Mouse (Mus musculus): ENCODE measurements around the gene Lmntd1. TPM values are rescaled to one million over a fixed set of nuclear protein-coding genes. Genes with fewer than 3 reads are reported as not detected.

The Lmntd1 gene
- polyA plus RNA-seq (2014; fragmentation: Nextera tagmentation; extraction: Ambion mirVana): 15.7 and 17.7 TPM in 2 replicates

DNA sequence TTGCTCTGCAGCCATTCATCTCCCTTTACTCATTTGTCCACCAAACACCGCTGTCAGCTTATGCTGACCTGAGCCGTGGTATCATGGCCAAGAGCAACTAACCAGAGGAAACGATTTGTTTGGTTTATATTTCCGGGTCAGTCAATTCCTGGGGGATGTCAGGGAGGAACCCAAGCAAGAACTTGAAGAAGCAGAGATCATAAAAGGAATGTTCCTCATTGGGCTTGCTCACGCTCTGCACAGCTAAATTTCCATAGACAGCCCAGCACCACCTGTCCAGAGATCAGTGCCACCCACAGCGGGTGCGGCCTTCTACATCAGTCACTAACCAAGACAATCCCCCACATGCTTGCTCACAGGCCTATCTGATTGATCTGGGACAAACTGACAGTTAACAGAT, at the start of gene Lmntd1:
Lmntd1 (minus strand) TSS at position 101 of the 400 bp plus-strand sequence.
- no peak within 1 kb of the TSS for H3K4me2 ChIP-seq (ENCODE audit: low read length)
- WGBS: 78% methylated on average over 7 of the region's 7 CpGs
- no peaks in the 10 kb centered on the region for H3K9me3 ChIP-seq (ENCODE audit: control insufficient read depth, low read length)
- no peak within 1 kb of the TSS for H3K4me3 ChIP-seq (ENCODE audit: control insufficient read depth in 1 of 2, insufficient read depth in 1 of 2, low read depth in 1 of 2, low read length in 2 of 2)
- H3K27ac ChIP-seq (replicated peaks in 1 of 2; ENCODE audit: control insufficient read depth in 1 of 2, insufficient read depth in 1 of 2, low read depth in 2 of 2, low read length in 2 of 2): no peak within 1 kb of the TSS
- H3K9ac ChIP-seq (ENCODE audit: low read length): no peak within 1 kb of the TSS
- H3K36me3 ChIP-seq (ENCODE audit: control insufficient read depth, insufficient read depth, low read length): no peaks in the 10 kb centered on the region
- no peak for ATAC-seq (ENCODE audit: insufficient number of reproducible peaks, insufficient read depth, low FRiP score, low read depth)
- H3K27me3 ChIP-seq (ENCODE audit: control insufficient read depth, insufficient read depth, low read length): no peaks in the 10 kb centered on the region
- peaks cover 4 to 7% of the 10 kb centered on the region in 2 experiments; a peak in 2 of 4 replicates for H3K4me1 ChIP-seq (ENCODE audit: control insufficient read depth in 2 of 2, insufficient read depth in 2 of 2, low read length in 2 of 2)

DNA sequence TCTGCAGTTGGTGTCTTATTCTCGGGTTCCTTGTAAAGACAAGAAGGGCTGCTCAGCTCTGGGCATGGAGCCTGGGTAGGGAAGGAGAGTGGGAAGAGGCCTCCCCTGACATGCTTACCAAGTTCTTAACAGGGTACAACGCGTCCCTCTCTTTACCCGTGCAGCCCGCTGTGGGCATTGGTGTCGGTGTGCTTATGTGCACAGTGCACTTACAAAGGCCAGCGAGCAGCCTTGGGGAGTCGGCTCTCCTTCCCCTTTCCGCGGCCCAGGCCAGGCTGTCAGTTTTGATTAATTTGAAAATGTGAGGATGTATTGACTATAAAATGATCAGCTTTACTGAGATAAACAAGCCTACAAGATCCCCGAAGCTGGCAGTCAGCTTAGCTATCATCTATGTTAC, 46.8 kb upstream of the Lmntd1 start:
- H3K4me1 ChIP-seq (ENCODE audit: control insufficient read depth in 2 of 2, insufficient read depth in 2 of 2, low read length in 2 of 2): no peaks in the 10 kb centered on the region
- no peak overlapping the region for H3K4me2 ChIP-seq (ENCODE audit: low read length)
- no peak overlapping the region for H3K9ac ChIP-seq (ENCODE audit: low read length)
- H3K9me3 ChIP-seq (ENCODE audit: control insufficient read depth, low read length): peaks cover 8% of the 10 kb centered on the region; the same call in 1 of the 2 replicates
- H3K4me3 ChIP-seq (ENCODE audit: control insufficient read depth in 1 of 2, insufficient read depth in 1 of 2, low read depth in 1 of 2, low read length in 2 of 2): no peak overlapping the region
- ATAC-seq (ENCODE audit: insufficient number of reproducible peaks, insufficient read depth, low FRiP score, low read depth): no peak
- H3K36me3 ChIP-seq (ENCODE audit: control insufficient read depth, insufficient read depth, low read length): no peaks in the 10 kb centered on the region
- H3K27ac ChIP-seq (replicated peaks in 1 of 2; ENCODE audit: control insufficient read depth in 1 of 2, insufficient read depth in 1 of 2, low read depth in 2 of 2, low read length in 2 of 2): no peak overlapping the region
- 86% methylated on average over 11 of the region's 11 CpGs for WGBS
- H3K27me3 ChIP-seq (ENCODE audit: control insufficient read depth, insufficient read depth, low read length): no peaks in the 10 kb centered on the region

DNA sequence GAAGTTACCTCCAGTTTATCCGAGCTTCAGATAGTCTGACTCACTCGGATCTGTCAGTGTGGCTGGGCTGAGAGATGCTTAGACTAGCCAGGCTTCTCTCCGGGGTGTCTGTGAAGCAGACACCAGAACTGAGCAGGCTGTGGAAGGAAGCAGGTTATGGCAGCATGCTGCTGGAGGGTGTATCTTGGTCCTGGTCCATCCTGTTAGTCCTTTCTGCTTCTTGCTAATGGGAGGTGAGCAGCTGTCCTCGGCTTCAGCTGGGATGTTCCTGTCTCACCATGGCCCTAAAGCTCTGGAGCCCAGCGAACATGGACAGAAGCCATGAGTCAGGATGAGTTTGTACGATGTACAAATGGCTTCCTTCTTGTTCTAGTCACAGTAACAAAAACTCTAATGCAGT, 45.0 kb upstream of the Lmntd1 start:
- no peaks in the 10 kb centered on the region for H3K36me3 ChIP-seq (ENCODE audit: control insufficient read depth, insufficient read depth, low read length)
- no peak overlapping the region for H3K4me3 ChIP-seq (ENCODE audit: control insufficient read depth in 1 of 2, insufficient read depth in 1 of 2, low read depth in 1 of 2, low read length in 2 of 2)
- 58% methylated on average over 6 of the region's 6 CpGs for WGBS
- H3K27me3 ChIP-seq (ENCODE audit: control insufficient read depth, insufficient read depth, low read length): no peaks in the 10 kb centered on the region
- no peak overlapping the region for H3K9ac ChIP-seq (ENCODE audit: low read length)
- H3K27ac ChIP-seq (replicated peaks in 1 of 2; ENCODE audit: control insufficient read depth in 1 of 2, insufficient read depth in 1 of 2, low read depth in 2 of 2, low read length in 2 of 2): no peak overlapping the region
- H3K4me1 ChIP-seq (ENCODE audit: control insufficient read depth in 2 of 2, insufficient read depth in 2 of 2, low read length in 2 of 2): no peaks in the 10 kb centered on the region
- H3K4me2 ChIP-seq (ENCODE audit: low read length): no peak overlapping the region
- H3K9me3 ChIP-seq (ENCODE audit: control insufficient read depth, low read length): peaks cover 10% of the 10 kb centered on the region; the same call in 1 of the 2 replicates
- no peak for ATAC-seq (ENCODE audit: insufficient number of reproducible peaks, insufficient read depth, low FRiP score, low read depth)

DNA sequence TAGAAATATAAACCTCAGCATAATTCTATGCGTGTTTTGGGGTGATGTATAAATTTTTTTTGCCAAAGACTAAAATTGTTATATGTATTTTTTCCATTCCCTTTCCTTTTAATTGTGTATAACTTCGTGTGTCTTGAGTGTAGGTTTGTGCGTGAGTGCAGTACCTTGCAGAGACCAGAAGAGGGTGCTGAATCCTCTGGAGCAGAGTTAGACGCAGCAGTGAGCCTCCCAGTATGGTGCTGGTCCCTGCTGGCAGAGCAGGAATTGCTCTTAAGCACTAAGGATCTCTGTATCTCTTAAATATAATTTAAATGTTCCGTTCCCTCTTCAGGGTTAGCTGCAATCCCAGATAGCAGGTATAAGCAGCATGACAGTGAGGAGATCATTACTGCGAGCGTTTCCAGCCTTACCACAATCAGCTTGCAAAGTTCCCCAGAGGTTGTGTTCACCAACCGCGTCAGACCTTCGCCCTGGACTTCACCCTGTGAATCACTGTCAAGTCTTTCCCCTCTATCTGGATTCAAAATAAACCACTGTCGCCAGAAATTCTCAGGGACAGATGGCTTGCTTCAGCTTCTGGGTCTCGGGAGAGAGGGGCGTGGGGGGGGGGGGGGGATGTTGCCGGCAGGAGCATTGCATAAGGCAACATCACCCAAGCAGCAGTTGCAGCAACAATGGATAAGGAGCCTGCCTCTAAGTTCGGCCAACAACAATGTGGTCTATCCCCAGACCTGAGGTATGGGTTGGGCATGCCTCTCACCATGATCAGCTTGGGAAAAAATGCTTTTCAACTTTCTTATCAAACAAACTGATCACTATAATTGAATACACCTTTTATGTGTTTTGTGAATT, 42.8 kb upstream of the Lmntd1 start:
- H3K4me1 ChIP-seq (ENCODE audit: control insufficient read depth in 2 of 2, insufficient read depth in 2 of 2, low read length in 2 of 2): no peaks in the 10 kb centered on the region
- H3K9me3 ChIP-seq (ENCODE audit: control insufficient read depth, low read length): peaks cover 10% of the 10 kb centered on the region; the same call in 1 of the 2 replicates
- no peak overlapping the region for H3K4me3 ChIP-seq (ENCODE audit: control insufficient read depth in 1 of 2, insufficient read depth in 1 of 2, low read depth in 1 of 2, low read length in 2 of 2)
- no peak overlapping the region for H3K9ac ChIP-seq (ENCODE audit: low read length)
- H3K36me3 ChIP-seq (ENCODE audit: control insufficient read depth, insufficient read depth, low read length): no peaks in the 10 kb centered on the region
- no peaks in the 10 kb centered on the region for H3K27me3 ChIP-seq (ENCODE audit: control insufficient read depth, insufficient read depth, low read length)
- H3K4me2 ChIP-seq (ENCODE audit: low read length): no peak overlapping the region
- 76% methylated on average over 15 of the region's 15 CpGs for WGBS
- ATAC-seq (ENCODE audit: insufficient number of reproducible peaks, insufficient read depth, low FRiP score, low read depth): no peak
- H3K27ac ChIP-seq (replicated peaks in 1 of 2; ENCODE audit: control insufficient read depth in 1 of 2, insufficient read depth in 1 of 2, low read depth in 2 of 2, low read length in 2 of 2): no peak overlapping the region

DNA sequence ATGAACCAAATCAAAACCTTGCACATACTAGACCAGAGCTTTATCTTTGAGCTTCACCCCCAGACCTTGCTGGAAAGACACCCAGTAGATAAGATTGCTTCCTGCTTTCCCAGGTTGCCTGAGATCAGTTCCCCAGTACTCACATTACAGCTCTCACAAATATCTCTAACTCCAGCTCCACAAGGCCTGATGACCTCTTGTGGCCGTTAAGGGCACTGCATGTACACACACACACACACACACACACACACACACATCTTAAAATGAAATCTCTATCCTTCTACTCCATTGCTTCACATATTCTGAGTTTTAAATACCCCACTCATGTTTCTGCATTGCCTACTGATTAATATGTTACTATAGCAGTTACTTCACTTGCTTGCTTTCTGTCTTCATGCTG, 41.6 kb upstream of the Lmntd1 start:
- H3K9me3 ChIP-seq (ENCODE audit: control insufficient read depth, low read length): peaks cover 10% of the 10 kb centered on the region; the same call in 1 of the 2 replicates
- ATAC-seq (ENCODE audit: insufficient number of reproducible peaks, insufficient read depth, low FRiP score, low read depth): no peak
- no peak overlapping the region for H3K4me3 ChIP-seq (ENCODE audit: control insufficient read depth in 1 of 2, insufficient read depth in 1 of 2, low read depth in 1 of 2, low read length in 2 of 2)
- H3K9ac ChIP-seq (ENCODE audit: low read length): no peak overlapping the region
- no peak overlapping the region for H3K4me2 ChIP-seq (ENCODE audit: low read length)
- no peaks in the 10 kb centered on the region for H3K36me3 ChIP-seq (ENCODE audit: control insufficient read depth, insufficient read depth, low read length)
- H3K27me3 ChIP-seq (ENCODE audit: control insufficient read depth, insufficient read depth, low read length): no peaks in the 10 kb centered on the region
- WGBS: 76% methylated on average over 1 of the region's 1 CpGs
- no peaks in the 10 kb centered on the region for H3K4me1 ChIP-seq (ENCODE audit: control insufficient read depth in 2 of 2, insufficient read depth in 2 of 2, low read length in 2 of 2)
- no peak overlapping the region for H3K27ac ChIP-seq (replicated peaks in 1 of 2; ENCODE audit: control insufficient read depth in 1 of 2, insufficient read depth in 1 of 2, low read depth in 2 of 2, low read length in 2 of 2)

DNA sequence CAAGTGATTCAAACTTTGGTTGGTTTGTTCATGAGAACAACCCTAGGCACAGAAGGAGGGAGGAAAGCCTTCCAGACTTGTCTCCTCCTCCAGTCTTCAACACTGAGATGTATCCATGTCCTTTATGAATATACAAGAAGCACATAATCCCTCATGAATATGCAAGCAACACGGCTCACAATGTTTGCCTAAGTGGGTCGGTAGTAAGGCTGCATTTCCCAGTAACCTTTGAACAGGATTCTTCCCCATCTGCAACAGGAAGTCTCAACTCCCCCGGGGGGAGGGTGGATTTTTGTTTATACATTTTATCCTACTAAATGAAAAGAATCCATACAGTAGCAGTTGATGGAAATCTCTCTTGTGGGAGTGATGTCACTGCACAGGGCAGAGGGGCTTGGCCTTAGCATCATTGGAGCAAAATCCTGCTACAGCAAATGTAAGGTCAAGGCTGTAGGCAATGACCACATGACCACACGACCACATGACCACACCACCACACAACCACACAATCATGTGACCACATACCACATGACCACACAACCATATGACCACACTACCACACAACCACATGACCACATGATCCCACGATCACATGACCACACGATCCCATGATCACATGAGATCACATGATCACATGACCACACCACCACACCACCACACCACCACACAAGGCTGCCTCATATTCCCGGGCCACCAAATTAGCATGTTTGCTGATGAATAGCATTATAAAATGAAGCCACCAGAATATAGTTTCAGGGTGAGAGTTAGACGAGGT, 40.1 kb upstream of the Lmntd1 start:
- no peaks in the 10 kb centered on the region for H3K36me3 ChIP-seq (ENCODE audit: control insufficient read depth, insufficient read depth, low read length)
- WGBS: 79% methylated on average over 8 of the region's 8 CpGs
- no peaks in the 10 kb centered on the region for H3K4me1 ChIP-seq (ENCODE audit: control insufficient read depth in 2 of 2, insufficient read depth in 2 of 2, low read length in 2 of 2)
- ATAC-seq (ENCODE audit: insufficient number of reproducible peaks, insufficient read depth, low FRiP score, low read depth): no peak
- H3K9ac ChIP-seq (ENCODE audit: low read length): no peak overlapping the region
- H3K27ac ChIP-seq (replicated peaks in 1 of 2; ENCODE audit: control insufficient read depth in 1 of 2, insufficient read depth in 1 of 2, low read depth in 2 of 2, low read length in 2 of 2): no peak overlapping the region
- no peak overlapping the region for H3K4me2 ChIP-seq (ENCODE audit: low read length)
- peaks cover 10% of the 10 kb centered on the region; the same call in 1 of the 2 replicates for H3K9me3 ChIP-seq (ENCODE audit: control insufficient read depth, low read length)
- no peaks in the 10 kb centered on the region for H3K27me3 ChIP-seq (ENCODE audit: control insufficient read depth, insufficient read depth, low read length)
- no peak overlapping the region for H3K4me3 ChIP-seq (ENCODE audit: control insufficient read depth in 1 of 2, insufficient read depth in 1 of 2, low read depth in 1 of 2, low read length in 2 of 2)

DNA sequence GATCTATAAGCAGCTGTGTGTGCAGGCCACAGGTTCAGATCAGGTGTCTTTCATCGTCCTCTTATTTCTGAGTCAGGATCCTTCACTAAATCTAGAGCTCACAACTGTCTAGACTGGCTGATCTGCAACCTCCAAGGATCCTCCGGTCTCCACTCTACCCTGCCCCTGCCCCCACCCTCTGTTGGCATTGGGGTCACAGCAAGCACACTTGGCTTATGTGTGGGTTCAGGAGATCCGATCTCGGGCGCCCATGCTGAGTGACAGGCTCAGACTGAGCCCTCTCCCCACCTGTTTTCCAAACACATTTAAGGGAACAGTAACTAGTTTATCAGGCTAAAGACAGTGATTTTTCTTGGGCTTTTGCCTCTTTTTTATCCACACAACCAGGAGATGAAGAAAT, 39.5 kb upstream of the Lmntd1 start:
- Histone ChIP-seq H3K4me1 (ENCODE audit: control insufficient read depth in 2 of 2, insufficient read depth in 2 of 2, low read length in 2 of 2) (no peaks in the 10 kb centered on the region), H3K27me3 (ENCODE audit: control insufficient read depth, insufficient read depth, low read length) (no peaks in the 10 kb centered on the region), H3K9ac (ENCODE audit: low read length) (no peak overlapping the region), H3K4me2 (ENCODE audit: low read length) (no peak overlapping the region), H3K9me3 (ENCODE audit: control insufficient read depth, low read length) (peaks cover 10% of the 10 kb centered on the region; the same call in 1 of the 2 replicates), H3K27ac (replicated peaks in 1 of 2; ENCODE audit: control insufficient read depth in 1 of 2, insufficient read depth in 1 of 2, low read depth in 2 of 2, low read length in 2 of 2) (no peak overlapping the region), H3K36me3 (ENCODE audit: control insufficient read depth, insufficient read depth, low read length) (no peaks in the 10 kb centered on the region), H3K4me3 (ENCODE audit: control insufficient read depth in 1 of 2, insufficient read depth in 1 of 2, low read depth in 1 of 2, low read length in 2 of 2) (no peak overlapping the region)
- WGBS: 81% methylated on average over 5 of the region's 5 CpGs
- ATAC-seq (ENCODE audit: insufficient number of reproducible peaks, insufficient read depth, low FRiP score, low read depth): no peak

Measured in heart, embryonic 14.5 days (tissue).